Mouse (Mus musculus) urinary bladder, postnatal 14 days (tissue): ENCODE data around the gene Gpx7.
A peak's percentile ranks its signal among the peaks of the same experiment; 100 is the strongest.

Experiments used
- DNase-seq: peaks from one replicate; pipeline ENCODE4 v3.0.0; 2021; ENCODE audit warnings: low spot score

The Gpx7 gene

DNA sequence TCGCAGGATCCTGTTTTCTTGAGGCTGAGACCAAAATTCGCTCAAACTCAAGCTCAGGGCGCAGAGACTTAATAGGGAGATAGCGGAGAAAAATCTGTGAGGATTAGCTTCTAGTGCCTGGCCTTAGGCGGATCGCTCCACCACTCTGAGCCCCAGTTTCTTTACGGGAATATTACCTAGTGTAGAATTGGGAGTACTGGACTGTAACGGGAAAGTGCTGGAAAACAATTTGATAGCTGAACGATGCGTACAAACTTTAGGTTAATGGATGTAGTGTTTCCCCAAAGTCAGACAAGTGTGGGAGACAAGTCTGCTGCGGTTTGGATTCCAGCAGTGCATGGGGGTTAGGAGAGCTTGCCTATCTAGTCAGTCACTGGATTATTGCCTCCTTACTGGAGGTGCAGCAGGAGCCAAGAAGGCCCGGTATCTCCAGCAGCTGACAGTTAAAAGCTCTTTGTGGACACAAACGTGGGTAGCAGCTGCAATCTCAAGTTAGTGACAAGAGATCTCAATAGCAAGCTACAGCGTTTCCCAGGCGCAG, at the start of gene Gpx7:
Gpx7 (minus strand) TSS at position 101 of the 541 bp plus-strand sequence.
- no peak for DNase-seq

DNA sequence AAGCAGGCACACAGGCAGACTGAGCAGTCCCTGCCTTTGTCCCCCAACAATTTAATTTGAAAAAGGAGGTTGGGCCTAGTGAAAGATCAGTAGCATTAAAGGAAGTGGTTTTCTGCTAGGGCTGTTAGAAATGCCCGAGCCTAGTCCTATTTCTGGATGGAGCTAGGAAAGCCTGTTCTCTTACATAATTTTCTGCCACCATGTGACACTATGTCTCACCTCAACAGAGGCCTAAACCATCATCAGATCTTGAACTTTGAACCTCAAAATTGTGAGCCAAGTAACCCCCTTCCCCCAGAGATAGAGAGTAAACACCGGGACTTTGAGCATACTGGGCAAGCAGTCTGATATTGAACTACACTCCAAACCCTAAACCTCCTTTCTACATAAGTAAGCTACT, 49.3 kb upstream of the Gpx7 start:
- no peak for DNase-seq

DNA sequence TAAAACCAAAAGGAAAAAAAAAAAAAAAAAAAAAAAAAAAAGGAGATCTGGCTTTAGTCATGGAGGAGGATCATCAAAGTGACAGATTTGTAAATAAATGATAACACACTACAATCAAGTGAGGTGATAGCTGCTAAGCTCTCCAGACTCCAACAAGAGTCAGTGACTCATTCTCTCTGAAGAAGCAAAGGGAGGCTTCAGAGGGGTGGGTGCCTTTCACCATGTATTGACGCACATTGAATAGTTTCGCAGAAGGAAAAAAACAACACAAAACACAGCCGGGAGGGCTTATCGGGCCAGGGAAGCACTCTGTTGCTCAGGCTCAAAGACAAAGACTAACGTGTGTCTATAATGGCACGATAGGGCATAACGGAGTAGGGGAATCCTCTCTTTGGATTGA, 41.3 kb upstream of the Gpx7 start:
- DNase-seq, result no peak

DNA sequence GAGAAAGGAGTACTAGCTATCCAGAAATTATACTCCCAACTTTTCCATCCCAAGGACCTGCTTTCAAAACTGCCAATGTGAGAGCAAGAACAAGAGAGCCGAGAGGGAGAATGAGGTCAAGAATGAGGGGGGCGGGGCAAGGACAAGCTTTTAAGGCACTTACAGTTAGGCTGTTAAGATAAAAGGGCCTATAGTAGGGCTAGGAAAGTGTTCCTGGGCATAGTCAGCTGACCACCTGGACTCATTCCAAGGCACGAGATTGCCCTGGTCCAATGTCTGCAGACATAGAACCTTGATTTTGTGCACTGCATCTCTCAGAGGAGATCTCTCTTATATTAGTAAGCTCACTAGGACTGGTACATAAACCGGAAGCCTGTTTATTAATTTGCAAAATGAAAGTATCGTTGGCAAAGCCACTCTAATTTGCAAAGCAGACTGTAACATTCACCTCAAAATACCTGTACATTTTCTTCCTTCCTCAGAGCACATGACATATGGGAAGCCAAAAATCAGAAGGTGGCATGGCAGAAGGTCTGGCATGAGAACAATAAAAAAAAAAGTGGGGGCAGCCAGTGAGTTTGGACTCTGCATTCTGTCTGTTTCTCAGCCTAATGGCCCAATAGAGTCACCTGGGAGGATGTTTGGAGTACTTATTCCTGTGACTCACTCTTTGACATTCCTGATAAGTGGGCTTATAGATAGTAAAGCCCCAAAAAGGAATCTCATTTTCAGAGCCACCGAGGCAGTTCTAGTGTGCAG, 31.5 kb upstream of the Gpx7 start:
- DNase-seq, result no peak

DNA sequence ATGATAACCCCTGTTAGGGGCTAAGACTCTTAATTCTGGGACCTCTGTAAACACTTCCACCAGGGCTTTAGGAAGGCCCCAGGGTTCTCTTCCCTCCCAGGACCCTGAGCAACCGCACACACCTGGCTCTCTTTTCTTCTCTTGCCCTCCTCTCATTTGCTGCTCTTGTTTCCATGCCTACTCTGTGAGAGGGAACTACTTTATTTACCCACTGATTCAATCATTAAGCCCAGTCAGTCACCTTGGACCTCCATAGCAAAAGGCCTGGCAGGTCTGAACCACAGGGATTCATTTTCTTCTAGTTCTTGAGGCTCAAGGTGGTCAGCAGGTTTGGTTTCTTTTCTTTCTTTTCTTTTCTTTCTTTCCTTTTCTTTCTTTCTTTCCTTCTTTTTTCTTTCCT, 29.5 kb upstream of the Gpx7 start:
- DNase-seq, result no peak

DNA sequence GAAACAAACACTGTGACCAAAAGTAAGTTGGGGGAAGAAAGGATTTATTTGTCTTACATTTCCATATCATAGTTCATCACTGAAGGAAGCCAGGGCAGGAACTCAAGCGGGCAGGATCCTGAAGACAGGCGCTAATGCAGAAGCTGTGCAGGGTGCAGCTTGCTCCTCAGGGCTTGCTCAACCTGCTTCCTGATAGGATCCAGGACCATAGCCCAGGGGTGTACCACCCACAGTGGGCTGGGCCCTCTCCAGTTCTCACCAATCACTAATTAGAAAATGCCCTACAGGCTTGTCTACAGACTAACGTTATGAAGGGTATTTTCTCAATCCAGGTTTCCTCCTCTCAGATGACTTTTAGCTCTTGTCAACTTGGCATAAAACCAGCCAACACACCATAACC, 28.9 kb upstream of the Gpx7 start:
- no peak for DNase-seq

DNA sequence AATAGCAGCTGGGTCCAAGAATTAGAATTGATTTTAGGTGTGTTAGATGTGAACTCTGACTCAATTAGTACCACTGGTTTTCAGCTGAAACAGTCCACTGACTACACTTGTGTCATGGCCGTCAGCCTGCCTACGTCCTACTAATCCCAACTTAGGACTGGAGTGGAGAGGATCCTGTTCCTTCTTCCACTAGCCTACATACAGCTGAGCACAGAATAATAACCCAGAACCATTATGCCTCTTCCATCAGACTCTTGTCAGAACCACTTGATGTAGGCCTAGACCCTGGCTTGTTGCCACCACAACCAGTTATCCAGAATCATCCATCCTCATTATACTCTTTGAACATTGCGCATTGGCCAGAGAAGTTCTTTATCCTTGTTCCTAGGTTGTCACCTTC, 28.0 kb upstream of the Gpx7 start:
- no peak for DNase-seq

DNA sequence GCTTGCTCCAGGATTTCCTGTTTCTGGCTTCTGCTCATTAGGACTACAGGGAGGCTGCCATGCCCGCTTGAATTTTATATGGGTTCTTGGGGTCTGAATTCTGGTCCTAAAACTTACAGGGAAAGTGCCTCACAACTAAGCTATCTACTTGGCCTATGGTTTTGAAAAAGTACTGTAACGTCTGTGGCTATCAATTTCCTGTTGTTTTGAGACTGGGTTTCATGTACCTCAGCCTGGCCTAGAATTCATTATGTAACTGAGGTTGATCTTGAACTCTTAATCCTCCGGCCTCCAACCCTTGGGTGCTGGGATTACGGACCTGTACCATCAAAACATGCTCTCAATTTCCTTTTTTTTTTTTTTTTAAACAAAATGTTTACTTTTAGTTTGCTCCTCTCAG, 27.5 kb upstream of the Gpx7 start:
- DNase-seq, result no peak

DNA sequence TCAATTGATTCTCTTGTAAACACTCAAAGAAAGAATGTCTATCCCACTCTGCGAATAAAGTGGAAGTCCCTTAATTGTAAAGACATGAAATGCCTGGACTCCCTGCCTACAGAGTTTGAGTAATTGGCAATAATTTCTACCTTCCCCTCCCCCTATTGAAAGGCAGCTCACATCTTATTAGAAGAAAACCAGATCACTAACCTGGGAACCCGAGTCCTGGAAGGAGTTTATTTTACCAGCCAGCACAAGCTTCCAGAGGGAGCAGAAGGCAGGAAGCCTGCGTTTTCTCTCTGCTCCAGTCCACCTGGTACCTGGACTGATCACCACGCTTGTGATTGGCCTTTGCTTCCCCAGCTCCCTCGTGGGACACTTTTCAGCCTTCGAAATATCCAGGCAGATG, 26.6 kb upstream of the Gpx7 start:
- DNase-seq, result no peak

DNA sequence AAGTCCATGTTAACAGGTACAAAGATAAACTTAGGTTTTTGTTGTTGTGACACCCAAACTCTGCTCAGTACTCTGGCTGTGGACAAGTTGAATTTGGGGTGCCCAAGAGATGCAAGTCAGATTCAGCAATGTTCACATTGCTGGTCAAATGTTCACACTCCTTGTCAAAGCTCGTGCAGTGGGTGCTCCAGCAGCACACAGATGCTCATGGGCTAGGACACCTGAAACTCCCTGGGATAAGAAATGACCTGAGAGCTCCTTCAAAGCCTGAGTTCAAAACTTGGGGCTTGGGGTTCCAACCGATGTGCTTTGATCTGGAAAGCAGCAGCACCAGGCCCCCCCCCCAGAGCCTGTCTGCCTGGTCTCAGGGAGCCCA, 24.8 kb upstream of the Gpx7 start:
- DNase-seq, result no peak

DNA sequence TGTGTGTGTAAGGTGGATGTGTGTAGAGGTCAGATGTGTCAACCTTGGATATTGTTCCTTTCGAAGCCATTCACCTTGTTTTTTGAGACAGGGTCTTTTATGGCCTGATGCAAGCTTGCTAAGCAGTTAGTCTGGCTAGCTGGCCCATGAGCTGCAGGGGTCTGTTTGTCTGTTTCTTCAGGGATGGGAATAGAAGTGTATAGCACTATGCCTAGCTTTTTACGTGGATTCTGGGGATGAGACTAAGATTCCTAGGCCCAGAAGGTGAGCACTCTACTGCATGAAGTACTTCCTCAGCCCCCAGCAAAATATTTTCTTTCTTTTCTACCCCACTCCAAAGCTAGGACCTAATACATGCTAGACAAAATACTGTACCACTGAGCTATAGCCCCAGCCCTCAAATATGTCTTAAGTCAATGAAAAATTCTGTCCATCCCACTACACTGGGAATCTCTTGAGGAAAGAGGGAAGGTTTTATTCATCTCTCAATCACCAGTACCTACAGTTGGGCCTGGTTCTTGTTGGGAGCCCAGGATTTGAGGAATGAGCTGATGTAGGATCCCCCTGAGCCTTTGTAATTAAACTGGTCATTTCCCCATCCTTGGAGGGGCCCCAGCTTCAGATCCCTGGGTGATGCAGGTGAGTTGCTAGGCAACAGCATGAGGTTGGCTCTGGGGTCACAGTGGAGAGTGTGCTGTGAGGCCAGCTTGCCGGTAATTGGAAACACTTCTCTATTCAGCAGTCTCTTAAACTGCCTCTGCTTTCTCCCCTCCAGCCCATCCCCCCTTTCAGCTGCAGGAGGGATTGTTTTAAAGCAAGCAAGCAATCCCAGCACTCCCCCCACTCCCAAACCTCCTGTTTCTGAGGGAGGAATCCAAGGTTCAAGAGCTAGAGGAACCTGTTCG, 24.1 kb upstream of the Gpx7 start:
- DNase-seq, result no peak

DNA sequence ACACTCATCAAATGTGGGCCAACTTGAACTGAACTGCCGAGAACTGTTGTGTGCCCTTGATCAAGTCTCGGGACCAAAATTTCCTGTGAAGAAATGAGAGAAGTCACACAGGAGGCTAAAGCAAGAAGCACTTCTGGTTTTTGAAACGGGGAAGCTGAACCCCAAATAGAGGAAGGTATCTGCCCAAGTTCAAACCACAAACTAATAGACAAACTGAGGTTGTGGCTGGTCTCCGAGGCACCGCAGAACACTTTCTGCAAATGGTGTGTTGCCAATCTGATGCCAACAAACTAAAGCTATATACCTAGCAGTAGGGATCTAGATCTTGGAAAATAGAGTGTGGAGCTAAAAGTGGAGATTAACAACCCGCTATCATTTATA, 21.6 kb upstream of the Gpx7 start:
- DNase-seq, result no peak

DNA sequence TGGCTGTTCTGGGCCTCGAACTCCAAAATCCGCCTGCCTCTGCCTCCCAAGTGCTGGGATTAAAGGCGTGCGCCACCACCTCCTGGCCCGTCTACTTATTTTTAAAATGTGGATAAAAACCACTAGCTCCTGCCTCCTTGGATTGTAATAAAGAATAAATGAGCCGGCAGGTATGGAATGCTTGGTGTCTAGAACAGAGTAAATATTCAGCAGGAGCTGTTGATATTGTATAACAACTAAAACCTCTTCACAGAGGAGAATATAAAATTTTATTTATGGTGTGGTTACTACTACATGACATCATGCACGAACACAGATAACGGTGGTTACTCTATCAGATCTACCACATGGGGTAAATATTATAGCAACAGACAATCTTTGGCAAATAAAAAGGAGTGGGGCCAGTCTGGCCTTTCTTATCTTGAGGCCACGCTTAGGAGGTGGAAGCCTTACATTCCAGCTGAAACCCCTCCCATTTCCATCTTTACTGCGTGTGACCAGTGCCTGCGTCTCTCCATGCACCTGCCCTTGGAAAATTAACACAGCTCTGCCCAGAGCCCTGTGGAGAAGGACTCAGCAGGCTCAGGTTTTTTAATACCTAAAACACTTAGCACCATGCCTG, 21.1 kb upstream of the Gpx7 start:
- no peak for DNase-seq

DNA sequence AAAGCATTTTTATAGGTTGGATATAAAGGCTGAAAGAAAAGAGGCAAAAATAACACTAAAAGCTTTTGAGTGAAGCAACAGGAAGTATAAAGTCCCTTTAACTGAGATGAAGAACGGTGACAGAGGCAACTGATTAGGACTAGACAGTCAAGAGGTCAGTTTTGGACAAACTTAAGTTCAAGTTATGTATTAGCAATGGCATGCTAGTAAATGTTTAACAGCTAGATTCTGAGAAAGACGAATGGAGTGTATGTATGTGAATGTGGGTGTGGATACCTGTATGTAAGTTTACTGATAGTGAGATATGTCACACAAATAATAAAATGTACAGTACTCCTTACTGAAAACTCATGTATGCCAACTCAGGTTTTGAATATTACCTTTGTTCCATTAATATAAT, 17.8 kb upstream of the Gpx7 start:
- no peak for DNase-seq

DNA sequence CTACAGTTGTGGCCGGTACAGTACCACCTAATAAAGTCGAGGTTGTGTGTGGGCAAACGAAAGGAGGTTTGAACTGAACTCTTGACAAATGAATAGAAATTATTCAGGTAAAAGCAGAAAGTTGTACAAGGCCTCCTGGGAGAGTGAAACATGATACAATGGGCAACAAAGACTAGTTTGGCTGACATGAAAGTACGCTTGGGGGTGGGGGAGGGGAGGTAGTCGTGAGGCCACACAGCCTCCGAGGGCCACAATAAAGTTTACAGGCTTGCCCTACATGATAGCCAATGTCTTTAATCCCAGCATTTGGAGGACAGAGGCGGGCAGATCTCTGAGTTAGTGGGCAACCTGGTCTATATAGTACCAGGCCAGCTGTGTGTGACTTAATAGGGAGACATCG, 860 bp upstream of the Gpx7 start:
- DNase-seq, result no peak

DNA sequence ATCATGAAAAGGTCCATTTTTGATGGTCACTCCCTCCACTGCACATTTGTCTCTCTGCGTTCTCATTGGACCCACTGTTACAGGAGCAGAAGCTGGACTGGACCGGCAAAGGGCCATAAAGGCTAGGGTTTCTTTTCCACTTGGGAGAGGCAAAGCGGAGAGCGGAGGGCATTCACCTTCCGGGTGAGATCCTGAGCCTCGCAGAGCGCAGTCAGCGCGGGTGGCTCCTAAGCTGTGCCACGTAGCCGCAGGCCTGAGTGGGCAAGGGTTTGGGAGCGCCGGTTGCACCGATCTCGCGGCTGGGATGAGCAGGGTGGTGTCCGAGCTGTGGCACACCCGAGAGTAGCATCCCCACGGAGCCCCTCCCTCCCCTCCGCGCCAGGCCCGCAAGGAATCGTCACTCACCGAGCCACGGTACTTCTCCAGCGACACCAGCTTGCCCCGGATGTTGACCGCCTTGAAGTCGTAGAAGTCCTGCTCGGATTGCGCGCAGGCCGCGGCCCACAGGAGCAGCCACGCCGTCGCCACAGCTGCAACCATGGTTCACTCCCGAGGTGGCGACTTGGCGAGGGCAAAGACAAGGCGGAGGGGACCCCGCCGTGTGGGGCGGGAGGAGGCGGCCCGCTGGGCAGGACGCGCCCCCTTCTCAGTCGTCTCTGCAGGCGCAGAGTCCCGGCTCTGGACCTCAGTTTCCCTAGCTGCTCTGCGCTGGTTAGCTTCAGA, 462 bp downstream of the Gpx7 start:
- DNase-seq, result peak; percentile 60

DNA sequence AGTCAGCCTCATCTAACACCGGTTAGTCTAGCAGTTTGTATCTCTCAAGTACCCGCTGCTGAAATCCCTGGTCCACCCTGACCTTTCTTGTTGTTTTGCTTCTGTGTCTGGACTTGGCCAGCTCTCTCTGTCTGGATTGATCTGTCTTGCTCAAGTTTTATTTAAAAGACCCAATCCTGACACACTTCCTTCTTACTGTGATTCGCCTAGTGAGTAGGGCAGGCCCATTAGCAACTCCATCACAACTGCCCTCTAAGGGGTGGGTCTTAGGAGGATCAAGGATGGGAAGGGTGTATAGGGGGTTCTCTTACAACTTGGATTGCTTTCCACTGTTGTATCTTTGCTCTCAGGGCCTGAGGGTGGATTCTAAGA, 1.0 kb downstream of the Gpx7 start:
- no peak for DNase-seq

DNA sequence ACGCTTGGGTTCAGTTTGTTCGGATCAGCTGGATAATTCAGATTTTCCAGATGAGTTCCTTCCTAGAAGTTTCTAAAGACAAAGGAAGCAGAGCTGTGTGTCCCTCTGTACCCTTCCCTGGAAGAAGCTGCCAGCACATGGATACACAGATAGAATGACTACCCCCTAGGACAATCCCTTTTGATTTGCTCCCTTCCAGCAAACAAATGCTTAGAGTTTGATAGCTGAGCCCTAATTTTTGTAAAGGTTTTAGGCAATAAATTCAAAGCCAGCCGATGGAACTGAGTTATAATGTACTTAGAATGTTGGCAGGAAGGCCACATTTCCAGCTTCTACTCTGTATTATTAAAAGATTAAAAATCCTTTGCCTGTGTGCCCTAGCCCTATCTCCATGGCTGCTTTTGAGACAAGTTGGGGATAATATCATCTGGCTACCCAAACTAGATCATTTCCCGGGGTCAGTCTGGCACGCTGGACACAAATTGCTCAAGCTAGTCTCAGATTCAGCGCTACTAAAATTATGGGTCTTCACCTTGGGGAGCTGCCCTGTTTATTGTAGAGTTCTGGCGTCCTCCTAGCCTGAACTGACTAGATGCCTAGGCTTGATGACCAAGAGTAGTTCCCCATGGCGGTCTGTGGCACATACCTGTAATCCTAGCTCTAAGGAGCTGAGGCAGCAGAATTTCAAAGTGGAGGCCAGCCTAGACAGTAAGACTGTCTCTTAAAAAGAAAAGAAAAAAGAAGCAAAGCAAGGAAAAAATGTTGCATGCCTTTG, 2.7 kb downstream of the Gpx7 start:
- no peak for DNase-seq

DNA sequence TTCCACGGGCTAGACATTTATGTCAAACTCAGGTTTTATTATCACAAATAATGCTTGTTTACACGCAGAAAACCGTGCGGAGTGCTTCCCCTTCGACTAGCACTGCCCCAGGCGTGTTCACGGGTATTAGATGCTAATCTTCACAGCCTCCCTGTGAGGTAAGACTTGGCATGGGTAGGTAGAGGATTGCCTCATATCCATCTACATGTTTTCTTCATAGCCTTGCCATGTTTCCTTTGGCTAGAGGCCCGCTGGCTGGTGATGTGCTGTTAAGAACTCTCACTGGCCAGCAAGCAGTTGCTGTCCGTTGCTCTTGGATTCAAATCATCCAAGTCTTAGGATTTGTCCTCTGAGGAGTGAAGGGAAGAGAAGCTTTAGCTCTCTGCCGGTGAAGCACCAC, 6.4 kb downstream of the Gpx7 start:
- DNase-seq, result no peak

DNA sequence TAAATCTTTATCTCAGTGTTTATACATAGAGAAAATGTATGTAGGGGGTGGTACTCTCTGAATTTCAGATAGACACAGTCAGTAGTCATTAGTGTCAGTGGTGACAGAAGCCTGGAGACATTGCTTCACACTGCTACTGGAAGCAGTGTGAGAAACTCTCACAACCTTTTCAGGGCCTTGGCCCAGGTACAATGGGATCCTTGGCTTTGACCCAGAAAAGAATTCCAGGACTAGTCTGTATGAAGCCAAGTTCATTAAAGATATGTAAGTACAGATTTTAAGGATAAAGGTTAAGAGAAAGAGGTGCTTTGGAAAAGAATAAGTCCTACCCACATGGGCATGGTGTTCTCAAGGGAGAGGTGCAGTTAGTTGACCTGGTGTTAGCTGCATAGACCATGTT, 12.5 kb downstream of the Gpx7 start:
- DNase-seq, result no peak

DNA sequence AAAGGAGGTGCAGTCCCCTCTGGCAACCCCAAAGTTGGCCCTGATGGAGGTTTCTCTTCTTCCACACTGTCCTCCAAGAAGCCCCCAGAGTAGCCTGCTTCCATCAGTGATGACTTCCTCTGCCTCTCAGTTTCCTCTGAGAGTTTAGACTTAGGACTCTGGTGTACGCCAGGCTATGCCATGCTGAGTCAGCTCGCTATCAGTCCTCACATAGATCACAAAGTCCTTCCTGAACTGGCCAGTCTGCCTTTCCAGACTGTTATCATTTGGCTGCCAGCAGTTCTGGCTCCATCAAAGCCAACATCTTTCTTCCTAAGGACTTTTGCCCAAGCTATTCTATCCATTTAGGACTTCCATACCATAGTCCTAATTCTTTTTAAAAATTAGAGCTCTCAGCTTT, 14.2 kb downstream of the Gpx7 start:
- no peak for DNase-seq

DNA sequence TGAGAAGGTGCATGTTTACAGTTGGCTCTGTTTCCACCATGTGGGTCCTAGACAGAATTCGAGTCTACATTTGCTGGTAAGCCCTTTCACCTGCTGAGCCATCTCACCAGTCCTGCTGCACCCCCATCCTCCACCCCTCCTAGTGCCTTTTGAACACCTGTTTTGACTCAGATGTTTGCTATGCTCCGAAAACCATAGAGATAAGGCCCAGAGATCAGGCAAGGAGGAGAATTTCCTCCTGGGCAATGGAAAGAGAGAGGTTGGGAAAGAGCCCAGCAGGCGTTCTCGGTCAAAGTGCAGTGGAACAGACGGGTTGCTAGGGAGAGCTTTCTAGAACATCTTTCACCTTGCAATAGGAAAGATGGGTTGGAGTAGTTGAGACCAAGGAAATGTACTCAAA, 15.6 kb downstream of the Gpx7 start:
- DNase-seq, result peak; percentile 38
